Mouse (Mus musculus) right cerebral cortex, postnatal 36 days (tissue): ENCODE results near the gene Cdc25a.

Experiments
- DNase-seq, 2 experiments: peaks; one replicate each; pipeline ENCODE4 v3.0.0; 2022; ENCODE audit warnings: low spot score in 2 of 2, mixed read lengths in 1 of 2

The Cdc25a gene

DNA sequence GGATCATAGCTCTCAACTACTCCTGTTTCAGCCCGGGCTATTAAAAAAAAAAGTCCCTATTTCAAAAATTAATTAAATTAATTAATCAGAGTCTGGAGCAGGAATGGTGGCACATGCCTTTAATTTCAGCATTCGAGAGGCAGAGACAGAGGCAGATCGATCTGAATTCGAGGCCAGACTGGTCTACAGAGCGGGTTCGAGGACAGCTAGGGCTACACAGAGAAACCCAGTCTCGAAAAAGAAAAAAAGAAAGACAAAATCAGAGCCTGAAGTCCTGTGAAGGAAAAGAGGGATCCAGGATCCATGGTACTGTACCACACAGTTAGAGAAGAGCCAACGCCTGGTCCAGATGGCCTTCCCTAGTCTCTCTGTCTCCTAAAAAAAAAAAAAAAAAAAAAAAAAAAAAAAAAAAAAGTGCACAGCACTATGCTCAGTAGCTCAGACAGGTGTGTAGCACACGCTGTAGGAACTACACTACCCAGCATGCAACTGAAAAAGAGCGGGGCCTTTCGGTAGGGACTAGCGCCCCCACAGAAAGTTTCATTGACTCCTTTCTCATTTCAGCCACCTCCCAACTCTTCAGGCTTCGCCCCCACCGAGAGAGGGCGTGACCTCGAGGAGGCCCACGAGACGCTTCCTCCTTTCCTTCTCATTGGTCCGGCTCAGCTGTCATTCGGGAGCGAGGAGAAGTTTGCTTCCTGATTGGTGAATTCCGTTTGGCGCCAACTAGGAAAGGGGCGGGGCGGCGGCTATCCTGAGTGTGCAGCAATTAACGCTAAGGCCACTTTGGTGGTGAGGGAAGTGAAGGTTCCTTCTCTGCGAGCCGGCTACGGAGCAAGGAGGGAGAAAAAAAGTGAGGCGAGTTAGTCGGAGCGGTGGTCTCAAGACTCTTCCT is at the start of gene Cdc25a:
TSS of gene Cdc25a (plus strand) at position 783 of the 895 bp plus-strand sequence.
- peak; percentile 91 to 96 for DNase-seq

DNA sequence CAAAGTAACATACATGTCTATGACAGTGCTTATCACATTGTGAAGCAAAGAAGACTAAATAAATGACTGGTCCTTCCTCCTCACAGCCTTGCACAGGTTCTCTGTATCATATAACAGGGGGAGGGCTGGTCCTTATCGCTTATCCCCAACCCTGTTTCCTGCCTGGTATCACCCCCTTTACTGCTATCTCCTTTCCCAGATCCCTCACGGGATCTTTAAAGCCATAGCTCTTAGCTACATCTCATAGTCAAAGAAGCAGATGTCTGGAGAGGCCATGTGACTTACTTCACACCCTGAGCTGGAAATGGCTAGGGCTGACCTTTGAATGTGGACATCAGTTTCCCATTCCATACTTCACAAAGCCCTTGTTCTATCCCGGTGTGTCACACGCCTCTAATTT is 49.6 kb upstream of the Cdc25a start:
- DNase-seq: no peak

DNA sequence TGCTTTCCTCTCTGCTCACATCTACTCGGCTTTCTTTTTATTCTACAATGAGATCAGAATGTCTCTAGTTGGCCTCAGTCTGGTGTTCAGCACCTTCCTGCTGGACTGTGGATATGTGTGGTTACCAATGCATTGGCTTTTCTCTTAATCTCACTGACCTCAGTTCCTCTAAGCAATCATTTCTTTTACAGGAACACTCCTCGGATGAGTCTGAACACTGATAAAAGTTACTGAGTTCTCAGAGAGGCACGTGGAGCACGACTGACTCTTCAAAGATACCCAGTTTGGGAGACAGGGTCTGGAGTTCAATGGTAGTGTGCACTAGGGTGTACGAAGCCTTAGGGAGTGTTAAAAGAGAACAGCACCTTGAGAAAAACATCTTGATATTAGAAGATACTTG is 49.2 kb upstream of the Cdc25a start:
- DNase-seq: no peak

DNA sequence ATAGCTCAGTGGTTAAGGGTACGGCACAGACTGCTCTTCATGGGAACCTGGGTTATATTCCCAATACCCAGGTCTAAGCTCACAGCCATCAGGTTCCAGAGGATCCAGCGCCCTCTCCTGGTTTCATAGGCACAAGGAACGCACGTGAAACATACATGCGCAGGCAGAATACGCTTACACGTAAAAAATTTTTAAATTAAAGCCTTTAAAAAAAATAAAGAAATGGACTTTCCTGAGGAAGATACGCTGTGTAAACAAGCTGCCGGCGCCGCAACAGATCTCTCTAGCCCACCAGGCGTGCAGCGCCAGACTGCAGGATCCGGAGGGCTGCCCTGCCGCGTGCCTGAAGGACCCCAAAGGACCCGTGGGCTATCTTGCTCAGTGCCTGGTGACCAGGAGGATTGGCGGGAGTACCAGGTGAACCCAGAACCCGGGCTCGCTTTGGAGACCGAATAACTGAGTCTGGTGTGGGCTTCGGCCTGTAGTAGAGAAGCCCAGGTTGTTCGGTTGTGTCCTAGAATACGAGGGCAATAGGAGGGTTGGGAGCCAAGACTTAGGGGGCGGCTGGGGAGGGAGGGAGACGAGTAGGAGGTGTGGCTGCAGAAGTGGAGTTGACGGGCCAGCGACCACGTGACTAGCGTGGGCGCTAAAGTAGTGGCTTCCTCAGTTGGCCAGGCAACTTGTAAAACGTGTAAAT is 42.8 kb upstream of the Cdc25a start, which contains the start of gene Nme6:
TSS of gene Nme6 (plus strand) at position 359 of the 697 bp plus-strand sequence.
- peak; percentile 73 to 75 for DNase-seq

DNA sequence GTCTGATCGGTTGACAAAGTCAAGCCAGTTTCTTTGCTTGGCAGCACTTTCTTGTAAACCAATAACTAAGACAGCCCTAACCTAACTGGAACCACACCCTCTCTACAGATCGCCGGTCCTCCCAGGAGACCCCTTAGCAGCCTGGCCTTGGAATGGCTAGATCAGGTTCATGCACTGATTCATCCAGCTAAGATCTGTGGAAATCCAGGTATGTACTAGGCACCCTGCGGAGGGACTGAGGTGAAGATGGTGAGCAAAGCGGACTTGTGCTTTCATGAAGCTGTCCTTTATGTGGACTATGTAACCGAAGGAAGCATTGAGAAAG is 42.3 kb upstream of the Cdc25a start:
- DNase-seq: no peak

DNA sequence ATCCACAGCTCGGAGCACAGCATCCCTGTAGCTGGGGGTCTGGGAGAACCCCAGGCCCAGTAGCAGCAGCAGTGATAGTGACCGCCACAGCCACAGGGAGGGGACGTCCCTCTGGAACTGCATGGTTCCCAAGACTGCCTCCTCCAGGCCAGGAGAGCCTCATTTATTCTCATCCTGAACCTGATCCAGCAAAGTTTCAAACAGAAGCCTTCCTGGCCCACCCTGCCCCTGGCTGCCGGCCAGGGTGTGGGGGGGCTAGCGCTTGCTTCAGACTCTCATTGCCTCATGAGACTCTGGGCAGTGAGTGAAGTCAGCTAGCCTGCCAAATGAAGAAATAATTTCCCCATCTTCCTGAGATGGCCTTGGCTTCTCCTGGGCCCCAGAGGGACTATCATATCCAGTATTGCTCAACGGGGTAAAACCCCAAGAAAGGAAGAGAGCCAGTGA is 26.0 kb upstream of the Cdc25a start, which contains the start of gene Camp:
TSS of gene Camp (minus strand) at position 306 of the 447 bp plus-strand sequence.
- DNase-seq: no peak

DNA sequence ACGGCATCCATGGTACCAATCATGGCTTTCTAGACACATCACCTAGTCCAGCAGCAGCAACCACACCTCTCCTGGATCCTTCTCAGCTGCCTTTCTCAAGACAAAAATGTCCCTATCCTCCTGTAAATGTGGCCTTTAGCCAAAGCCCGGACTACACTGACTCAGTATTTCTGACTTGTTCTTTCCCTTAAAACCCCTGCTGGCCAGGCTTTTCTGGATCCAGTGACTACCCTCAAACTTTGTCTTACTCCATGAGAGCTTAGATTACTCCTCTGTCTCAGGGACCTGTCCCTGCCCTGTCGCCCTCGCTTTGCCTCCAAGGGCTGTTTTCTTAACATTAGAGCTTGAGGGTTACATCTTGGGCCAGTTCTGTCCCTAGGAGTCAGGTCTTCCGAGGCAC is 25.3 kb upstream of the Cdc25a start:
- no peak for DNase-seq

DNA sequence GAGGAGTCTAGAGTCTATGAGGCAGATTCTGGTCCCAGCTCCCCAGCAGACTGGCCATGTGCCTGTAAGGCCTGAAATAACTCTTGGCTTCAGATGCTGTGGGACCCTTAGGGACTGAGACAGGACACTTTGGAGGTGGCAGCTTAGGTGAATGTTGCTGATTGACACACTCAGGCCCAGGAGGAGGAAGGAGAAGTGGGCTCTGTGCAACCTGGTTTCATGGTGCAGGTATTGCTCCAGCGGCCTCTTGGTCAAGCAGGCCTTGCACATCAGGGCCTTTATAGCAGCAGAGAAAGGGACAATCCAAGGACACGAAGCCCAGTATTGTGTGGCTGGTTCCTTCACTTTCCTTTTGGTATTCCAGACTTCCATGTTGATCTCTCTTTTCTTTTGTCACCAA is 21.0 kb upstream of the Cdc25a start:
- DNase-seq: no peak

DNA sequence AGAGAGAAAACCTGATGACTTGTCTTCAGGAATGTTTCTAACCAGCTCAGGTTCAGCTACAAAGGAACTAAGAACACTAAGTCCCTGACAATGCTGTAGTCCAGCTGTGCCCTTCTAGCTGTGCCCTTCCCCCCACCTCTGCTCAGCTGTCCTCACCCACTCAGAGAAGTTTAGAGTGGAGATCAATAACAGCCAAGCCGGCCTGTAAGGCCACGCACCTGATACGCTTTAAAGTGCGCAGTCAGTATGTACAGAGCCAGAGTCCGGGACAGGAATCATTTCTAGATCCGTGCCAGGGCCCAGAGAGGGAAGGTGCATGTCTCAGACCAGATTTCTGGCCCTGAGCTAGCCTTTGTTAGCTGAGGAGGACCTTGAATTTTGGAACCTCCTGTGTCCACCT is 19.4 kb upstream of the Cdc25a start:
- no peak for DNase-seq

DNA sequence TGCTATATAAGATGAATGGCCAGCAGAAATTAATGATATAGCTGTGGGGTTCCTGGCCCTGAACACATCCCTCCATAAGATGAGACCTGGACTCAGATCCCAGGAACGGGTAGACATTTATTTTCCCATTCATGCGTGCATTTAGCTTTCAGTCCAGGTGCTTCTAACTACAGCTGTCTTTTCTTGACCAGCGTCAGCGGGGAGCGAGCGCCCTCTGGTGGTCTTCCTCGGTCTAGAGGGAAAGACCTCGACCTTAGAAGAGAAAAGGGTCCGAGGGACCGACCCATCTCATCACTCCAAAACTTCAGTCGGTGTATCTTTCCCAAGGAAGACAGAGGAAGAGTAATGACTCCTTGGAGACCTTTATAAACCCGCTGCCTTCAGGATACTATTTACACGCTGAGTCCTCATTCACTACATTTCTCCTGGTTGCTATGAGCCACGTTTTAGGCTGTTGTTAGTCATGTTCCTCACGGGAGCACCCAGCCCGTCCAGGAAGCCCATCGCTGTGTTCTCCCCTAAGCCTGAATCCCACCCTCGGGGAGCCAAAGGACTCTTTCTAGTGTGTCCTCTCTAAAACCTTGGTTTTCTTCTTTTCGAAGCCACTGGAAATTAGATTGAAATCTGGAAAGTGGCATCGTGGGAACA is 12.9 kb upstream of the Cdc25a start:
- peak; percentile 30 to 49 for DNase-seq

DNA sequence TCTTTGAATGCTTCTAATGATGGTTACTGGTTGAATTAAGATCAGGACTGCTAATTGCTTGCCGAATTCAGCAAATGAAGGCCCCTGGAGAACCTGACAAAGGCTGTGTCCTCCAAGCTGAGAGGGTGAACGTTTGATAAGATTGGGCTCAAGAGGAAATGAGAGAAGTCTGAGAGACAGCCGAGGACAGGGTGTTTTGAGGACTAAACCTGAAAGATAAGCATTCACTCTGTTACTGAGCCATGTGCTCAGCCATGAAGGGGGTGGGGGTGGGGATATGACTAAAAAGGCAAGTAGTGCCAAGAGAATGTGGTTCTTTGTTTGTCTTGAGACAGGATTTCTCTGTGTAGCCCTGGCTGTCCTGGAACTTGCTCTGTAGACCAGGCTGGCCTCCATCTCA is 12.3 kb upstream of the Cdc25a start:
- DNase-seq: no peak

DNA sequence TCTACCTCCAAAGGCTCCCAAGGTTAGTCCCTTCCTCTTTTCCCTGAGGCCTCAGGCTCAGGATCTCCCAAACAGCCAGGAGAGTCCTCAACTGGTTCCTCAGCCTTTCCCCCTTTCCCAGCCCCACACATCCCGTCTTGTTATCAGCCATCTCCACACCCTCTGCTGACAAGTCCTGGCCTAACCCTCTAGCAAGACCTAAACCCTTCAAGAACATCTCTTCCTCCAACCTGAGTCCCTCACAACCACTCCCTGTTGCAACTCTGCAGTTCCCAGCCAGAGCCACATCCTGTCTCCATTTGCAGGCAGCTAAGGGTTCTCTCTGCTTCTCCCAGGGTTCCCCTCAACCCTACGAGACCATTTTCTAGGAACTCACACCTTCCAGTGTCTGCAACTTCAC is 9.2 kb upstream of the Cdc25a start:
- DNase-seq: no peak

DNA sequence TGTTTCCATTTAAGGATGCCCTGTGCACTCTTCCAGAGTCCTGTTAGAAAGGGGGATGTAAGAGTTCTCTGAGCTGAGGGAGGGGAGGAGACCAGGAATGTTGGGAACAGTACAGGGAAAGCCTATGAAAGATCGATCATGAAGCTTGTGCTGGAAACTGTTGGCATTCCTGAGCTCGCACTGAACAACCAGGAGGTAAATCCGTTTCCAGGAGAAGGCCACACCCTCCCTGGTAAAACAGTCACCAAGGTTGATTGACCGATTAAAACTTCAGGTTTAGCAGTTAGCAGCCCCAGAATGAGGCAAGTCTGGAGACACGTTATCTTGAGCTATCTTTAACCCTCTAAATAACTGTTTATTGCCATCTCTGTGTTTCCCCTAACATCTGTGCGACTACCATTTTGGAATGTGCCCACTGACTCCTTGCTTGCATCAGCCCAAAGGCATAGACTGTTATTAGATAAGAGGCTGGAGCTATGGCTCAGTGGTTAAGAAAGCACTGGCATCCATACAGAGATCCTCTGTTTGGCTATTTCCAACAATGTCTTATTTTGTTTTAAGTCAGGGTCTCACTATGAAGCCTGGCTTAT is 4.3 kb upstream of the Cdc25a start:
- no peak for DNase-seq

DNA sequence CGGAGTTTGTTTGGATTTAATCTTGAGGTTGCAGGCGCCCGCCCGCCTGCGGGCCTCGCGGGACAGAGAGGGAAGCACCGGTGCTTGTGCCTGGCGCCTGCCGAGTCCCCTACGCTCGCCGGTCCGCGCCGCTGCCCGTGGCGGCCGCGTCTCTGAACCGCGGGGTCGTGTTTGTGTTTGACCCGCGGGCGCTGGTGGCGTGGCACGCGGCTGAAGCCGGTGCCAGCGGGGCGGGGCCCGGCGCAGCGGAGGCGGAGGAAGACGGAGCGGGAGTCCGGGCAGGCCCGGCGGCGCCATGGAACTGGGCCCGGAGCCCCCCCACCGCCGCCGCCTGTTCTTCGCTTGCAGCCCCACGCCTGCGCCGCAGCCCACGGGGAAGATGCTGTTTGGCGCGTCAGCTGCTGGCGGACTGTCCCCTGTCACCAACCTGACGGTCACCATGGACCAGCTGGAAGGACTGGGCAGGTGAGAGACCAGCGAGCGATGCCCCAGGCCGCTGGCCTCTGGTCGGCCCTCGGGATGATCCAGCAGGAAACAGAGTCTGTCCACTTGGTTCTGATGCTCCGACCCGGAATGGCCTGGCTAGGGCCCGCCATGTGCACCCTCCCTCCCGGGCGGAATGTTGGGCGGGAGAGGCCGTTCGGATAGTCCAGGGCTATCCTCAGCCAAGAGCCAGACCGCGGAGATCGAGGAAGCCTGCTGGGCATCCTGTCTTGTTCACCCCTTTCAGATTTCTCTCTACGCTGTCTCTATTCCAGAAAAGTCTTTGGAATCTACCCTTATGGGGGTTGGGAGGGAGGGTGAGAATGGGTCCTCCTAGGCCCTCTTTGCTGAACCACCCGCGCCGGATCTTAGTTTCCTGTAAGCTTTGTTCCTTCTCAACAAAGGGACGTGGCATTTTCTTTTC is 569 bp downstream of the Cdc25a start:
- peak; percentile 5 to 27 for DNase-seq

DNA sequence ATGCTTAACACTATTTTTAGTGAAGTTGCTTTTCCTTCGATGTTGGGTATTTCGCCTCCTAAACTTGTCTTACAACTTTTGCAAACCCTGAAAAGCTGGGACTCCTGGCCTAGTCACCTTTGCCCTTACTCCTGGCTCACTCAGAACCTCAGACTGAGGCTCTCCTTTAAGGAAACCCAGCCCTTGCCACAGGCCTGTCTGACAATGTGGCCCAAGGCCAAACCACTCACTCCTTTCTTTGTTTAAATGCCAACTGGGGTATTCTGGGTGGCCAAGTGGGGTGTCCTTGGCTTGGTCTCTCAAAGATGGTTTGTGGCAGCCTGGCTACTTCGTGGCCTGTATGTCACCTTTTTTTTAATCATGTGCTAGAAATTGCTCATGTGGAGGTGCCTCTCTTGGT is 1.4 kb downstream of the Cdc25a start:
- DNase-seq: no peak

DNA sequence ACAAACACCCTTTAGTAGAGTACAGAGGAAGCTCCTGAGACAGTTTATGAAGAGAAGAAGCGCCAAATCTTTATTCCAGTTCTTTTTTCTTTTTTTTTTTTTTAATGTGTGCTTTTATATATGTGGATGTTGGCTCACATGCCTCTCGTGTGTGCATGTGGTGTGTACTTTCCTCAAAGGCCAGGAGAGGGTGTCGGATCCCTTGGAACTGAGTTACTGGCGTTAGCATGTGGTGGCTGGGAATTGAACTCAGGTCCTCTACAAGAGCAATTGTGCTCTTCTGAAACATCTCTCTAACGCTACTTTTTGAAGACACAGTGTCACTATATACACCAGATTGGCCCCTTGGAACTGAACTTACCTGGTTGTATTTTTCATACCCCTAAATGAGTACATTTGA is 2.3 kb downstream of the Cdc25a start:
- DNase-seq: no peak

DNA sequence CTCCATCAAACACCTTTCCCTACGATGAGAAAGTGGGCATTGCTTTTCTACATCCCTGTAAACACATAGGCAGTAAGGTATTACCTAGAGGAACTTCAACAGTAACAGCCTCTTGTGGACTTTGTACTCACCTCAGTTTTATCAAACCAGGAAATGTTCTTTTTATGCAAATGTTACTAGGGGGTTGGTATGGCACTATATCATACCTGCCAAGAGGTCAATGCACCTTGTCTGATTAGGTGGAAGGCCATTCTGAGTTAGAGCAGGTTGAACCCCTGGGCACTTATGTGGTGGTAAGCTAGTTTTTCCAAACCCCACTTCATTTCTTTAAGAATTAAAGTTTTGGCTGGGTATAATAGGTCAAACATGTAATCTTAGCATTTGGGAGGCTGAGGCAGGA is 3.9 kb downstream of the Cdc25a start:
- no peak for DNase-seq

DNA sequence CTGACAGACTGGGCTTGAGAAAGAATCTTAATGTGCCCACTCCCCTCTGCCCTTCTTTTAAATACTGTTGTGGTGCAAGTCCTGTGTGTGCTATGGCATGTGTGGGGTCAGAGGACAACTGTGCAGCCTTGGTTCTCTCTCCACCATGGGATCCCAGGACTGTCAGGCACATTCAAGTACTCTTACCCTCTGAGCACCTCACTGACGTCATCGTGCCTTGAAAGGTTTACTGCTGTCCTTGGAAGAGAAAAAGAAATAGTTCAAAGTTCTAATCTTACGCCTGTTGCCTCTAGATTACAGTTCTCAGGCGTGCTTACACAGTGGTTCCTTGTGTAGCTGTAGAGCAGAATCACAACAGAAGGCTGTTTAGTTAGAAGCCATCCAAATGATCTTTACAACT is 10.9 kb downstream of the Cdc25a start:
- DNase-seq: no peak

DNA sequence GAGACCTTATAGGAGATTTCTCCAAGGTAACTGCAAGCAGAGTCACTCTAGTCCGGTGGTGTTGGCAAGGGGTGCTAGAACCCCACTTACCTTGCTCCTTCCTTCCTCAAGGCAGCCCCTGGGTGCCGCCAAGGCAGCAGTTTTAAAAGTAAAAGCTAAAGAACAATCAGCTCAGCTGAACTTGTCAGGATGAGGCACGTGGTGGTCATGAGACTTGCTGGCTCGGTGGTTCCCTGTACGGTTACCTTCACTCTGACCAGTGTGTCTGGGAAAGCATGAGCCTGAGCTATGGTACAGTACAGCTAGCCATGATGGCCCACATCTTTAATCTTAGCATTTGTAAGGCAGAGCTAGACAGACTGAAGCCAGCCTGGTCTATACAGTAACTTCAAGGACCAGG is 11.9 kb downstream of the Cdc25a start:
- DNase-seq: no peak

DNA sequence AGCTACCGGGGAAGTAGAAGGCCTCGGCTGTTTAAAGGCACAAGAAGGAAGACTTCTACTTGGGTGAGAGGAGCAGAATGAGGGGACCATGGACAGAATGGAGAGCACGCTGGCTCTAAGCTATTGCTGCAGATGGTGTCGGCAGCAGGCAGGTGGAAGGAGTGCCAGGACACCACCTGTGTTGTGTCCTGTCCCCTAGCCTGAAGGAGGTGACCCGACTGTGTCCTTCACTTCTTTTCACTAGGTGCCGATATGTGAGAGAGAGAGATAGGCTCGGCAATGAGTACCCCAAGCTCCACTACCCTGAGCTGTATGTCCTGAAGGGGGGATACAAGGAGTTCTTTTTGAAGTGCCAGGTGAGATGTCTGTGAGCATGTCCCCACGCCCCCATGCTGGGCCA is 16.1 kb downstream of the Cdc25a start:
- no peak for DNase-seq

DNA sequence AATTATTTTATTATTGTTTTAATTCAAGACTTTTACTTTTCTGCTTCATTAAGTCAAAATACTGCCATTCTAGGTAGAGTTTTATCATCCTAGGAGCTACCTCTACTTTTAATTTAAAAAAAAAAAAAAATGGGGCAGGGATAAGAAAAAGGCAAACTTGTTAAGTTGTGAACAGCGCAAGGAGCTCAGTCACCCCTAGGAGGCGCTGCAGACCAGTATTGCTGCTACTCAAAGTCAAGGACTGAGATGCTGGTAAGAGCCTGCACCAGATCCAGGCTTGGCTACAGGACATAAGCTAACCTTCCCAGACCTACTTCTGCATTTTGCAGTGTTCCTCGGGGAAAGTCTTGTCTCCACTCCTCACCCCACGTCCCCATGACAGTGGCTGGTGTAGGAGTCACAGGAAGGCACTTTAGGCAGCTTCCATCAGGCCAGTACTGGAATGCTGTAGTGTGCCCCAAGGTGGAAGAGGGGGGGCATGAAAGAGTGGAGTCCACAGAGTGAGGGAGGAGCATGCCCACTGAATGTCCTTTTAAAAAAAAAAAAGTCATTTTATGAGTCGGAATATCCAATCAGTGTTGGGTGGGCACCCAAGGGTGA is 17.4 kb downstream of the Cdc25a start:
- DNase-seq: peak; percentile 47 to 53
